Mouse (Mus musculus) liver, embryonic 15.5 days (tissue): ENCODE results near the gene Tmem151a. TPM values are rescaled to one million over a fixed set of nuclear protein-coding genes. Genes with fewer than 3 reads are reported as not detected.
"Not testable (repeated sequence)": the region's sequence is repeated elsewhere in the genome, so short reads cannot be mapped to it uniquely, and the experiment has no call there.

ENCODE experiments used
- ATAC-seq: fragments of 200-750 bp; cut with Nextera tagmentation; 2 replicates; pipeline ENCODE4 v1.8.0; 2017; ENCODE audit warnings: moderate number of reproducible peaks, mild to moderate bottlenecking, moderate library complexity; ENCODE audit not compliant: insufficient read depth
- H3K27ac ChIP-seq: fragments of 300-500 bp; sonication (generic); replicated peaks from 2 replicates; pipeline ENCODE4 v1.5.1; 2015; ENCODE audit warnings: mild to moderate bottlenecking, inconsistent platforms
- H3K27me3 ChIP-seq: fragments of 300-500 bp; sonication (generic); 2 replicates; pipeline ENCODE4 v1.6.1; 2015; ENCODE audit warnings: mild to moderate bottlenecking, inconsistent platforms
- H3K36me3 ChIP-seq: fragments of 300-500 bp; sonication (generic); replicated peaks from 2 replicates; pipeline ENCODE4 v1.6.1; 2015; ENCODE audit warnings: moderate library complexity, mild to moderate bottlenecking, inconsistent platforms
- H3K4me1 ChIP-seq: fragments of 300-500 bp; sonication (generic); replicated peaks from 2 replicates; pipeline ENCODE4 v1.6.1; 2015; ENCODE audit warnings: inconsistent platforms
- H3K4me2 ChIP-seq: fragments of 300-500 bp; sonication (generic); 2 replicates; pipeline ENCODE4 v1.6.1; 2015; ENCODE audit warnings: moderate library complexity, mild to moderate bottlenecking, inconsistent platforms
- H3K4me3 ChIP-seq: fragments of 300-500 bp; sonication (generic); replicated peaks from 2 replicates; pipeline ENCODE4 v1.5.1; 2015; ENCODE audit warnings: mild to moderate bottlenecking, inconsistent platforms
- H3K9ac ChIP-seq: fragments of 300-500 bp; sonication (generic); 2 replicates; pipeline ENCODE4 v1.6.1; 2015; ENCODE audit warnings: moderate library complexity, mild to moderate bottlenecking, inconsistent platforms
- H3K9me3 ChIP-seq: fragments of 300-500 bp; sonication (generic); replicated peaks from 2 replicates; pipeline ENCODE4 v1.6.1; 2016; ENCODE audit warnings: inconsistent platforms
- WGBS: fragments of 180-500 bp; shearing (Covaris S2); methylation state at CpG from one replicate; pipeline ENCODE4 v1.1.7; 2015; ENCODE audit warnings: mixed read lengths; ENCODE audit not compliant: insufficient replicate concordance; 5-methylcytosine and 5-hydroxymethylcytosine counted together
- polyA plus RNA-seq: library from polyadenylated mRNA; unstranded; fragments of >200 nt; fragmentation: Nextera tagmentation; extraction: Ambion mirVana; gene quantifications from 2 replicates; pipeline ENCODE4 v1.2.1, GENCODE M21; 2015

The Tmem151a gene
- polyA plus RNA-seq, 1 experiment from 2014 or later: 0.45 TPM

GRCm38 (mm10) chr19:5093481-5094242 lies 8.3 kb upstream of the Tmem151a start:
- ATAC-seq: no peak
- H3K27me3 ChIP-seq: peaks cover 36% of the 10 kb centered on the region
- H3K27ac ChIP-seq: no peak overlapping the region
- no peaks in the 10 kb centered on the region for H3K9me3 ChIP-seq
- 65% methylated on average over 12 of the region's 12 CpGs for WGBS
- H3K4me1 ChIP-seq: peaks cover 46% of the 10 kb centered on the region
- H3K4me2 ChIP-seq: no peak overlapping the region
- no peak overlapping the region for H3K4me3 ChIP-seq
- peaks cover 15% of the 10 kb centered on the region for H3K36me3 ChIP-seq
- no peak overlapping the region for H3K9ac ChIP-seq

GRCm38 (mm10) chr19:5092083-5092482 lies 6.8 kb upstream of the Tmem151a start:
- peaks cover 15% of the 10 kb centered on the region for H3K36me3 ChIP-seq
- H3K9me3 ChIP-seq: no peaks in the 10 kb centered on the region
- no peak overlapping the region for H3K4me3 ChIP-seq
- H3K27me3 ChIP-seq: peaks cover 36% of the 10 kb centered on the region
- WGBS: 76% methylated on average over 10 of the region's 10 CpGs
- H3K9ac ChIP-seq: no peak overlapping the region
- no peak overlapping the region for H3K27ac ChIP-seq
- no peak for ATAC-seq
- peaks cover 47% of the 10 kb centered on the region for H3K4me1 ChIP-seq
- H3K4me2 ChIP-seq: no peak overlapping the region

GRCm38 (mm10) chr19:5089324-5089723 lies 4.0 kb upstream of the Tmem151a start:
- Histone ChIP-seq H3K27me3 (peaks cover 36% of the 10 kb centered on the region), H3K9me3 (no peaks in the 10 kb centered on the region), H3K4me3 (peak overlapping the region; percentile 84), H3K36me3 (peaks cover 15% of the 10 kb centered on the region), H3K9ac (peak overlapping the region; percentile 79; the same call in 1 of the 2 replicates), H3K4me1 (peaks cover 46% of the 10 kb centered on the region), H3K4me2 (peak overlapping the region; percentile 93), H3K27ac (no peak overlapping the region)
- no peak for ATAC-seq
- WGBS: 71% methylated on average over 4 of the region's 4 CpGs

GRCm38 (mm10) chr19:5087884-5088728 lies 2.8 kb upstream of the Tmem151a start, which contains the start of gene Yif1a:
TSS of gene Yif1a (plus strand) at chr19:5088538.
- Histone ChIP-seq H3K27me3 (peaks cover 47% of the 10 kb centered on the region), H3K9ac (peak within 1 kb of the TSS; percentile 79), H3K36me3 (peaks cover 15% of the 10 kb centered on the region), H3K27ac (peak within 1 kb of the TSS; percentile 86), H3K4me3 (peak within 1 kb of the TSS; percentile 84), H3K4me1 (peaks cover 38% of the 10 kb centered on the region), H3K4me2 (peak within 1 kb of the TSS; percentile 93), H3K9me3 (no peaks in the 10 kb centered on the region)
- WGBS: under 1% methylated on average over 58 of the region's 58 CpGs
- peak; percentile 89 for ATAC-seq

- peaks cover 63% of the 10 kb centered on the region for H3K27me3 ChIP-seq
- not testable (repeated sequence) for H3K4me2 ChIP-seq, H3K9ac ChIP-seq, H3K9me3 ChIP-seq, H3K27ac ChIP-seq, H3K36me3 ChIP-seq, ATAC-seq, H3K4me3 ChIP-seq
- 52% methylated on average over 4 of the region's 4 CpGs for WGBS
- H3K4me1 ChIP-seq: peaks cover 38% of the 10 kb centered on the region
These were observed 1.2 kb upstream of the Tmem151a start for GRCm38 (mm10) chr19:5086533-5086932.

- peaks cover 38% of the 10 kb centered on the region for H3K4me1 ChIP-seq
- H3K9ac ChIP-seq: no peak overlapping the region
- no peak for ATAC-seq
- no peak overlapping the region for H3K27ac ChIP-seq
- 2% methylated on average over 15 of the region's 15 CpGs for WGBS
- no peaks in the 10 kb centered on the region for H3K9me3 ChIP-seq
- H3K36me3 ChIP-seq: no peaks in the 10 kb centered on the region
- peak overlapping the region; percentile 83 for H3K4me2 ChIP-seq
- peaks cover 80% of the 10 kb centered on the region for H3K27me3 ChIP-seq
- peak overlapping the region; percentile 58 for H3K4me3 ChIP-seq
These were observed 542 bp downstream of the Tmem151a start for GRCm38 (mm10) chr19:5084834-5085144.

- no peak overlapping the region for H3K4me2 ChIP-seq
These were observed 1.1 kb downstream of the Tmem151a start for GRCm38 (mm10) chr19:5083961-5084833.

GRCm38 (mm10) chr19:5082596-5082995 lies 2.7 kb downstream of the Tmem151a start:
- Histone ChIP-seq H3K4me2 (no peak overlapping the region), H3K9ac (no peak overlapping the region), H3K4me3 (no peak overlapping the region), H3K4me1 (peaks cover 20% of the 10 kb centered on the region), H3K27me3 (peaks cover 89% of the 10 kb centered on the region), H3K9me3 (no peaks in the 10 kb centered on the region), H3K27ac (no peak overlapping the region), H3K36me3 (no peaks in the 10 kb centered on the region)
- WGBS: 53% methylated on average over 24 of the region's 24 CpGs
- peak; percentile 9; the same call in 1 of the 2 replicates for ATAC-seq

More at GRCm38 (mm10) chr19:5083961-5084833, 1.1 kb downstream of the Tmem151a start:
- H3K9me3 ChIP-seq: no peaks in the 10 kb centered on the region
- H3K27ac ChIP-seq: no peak overlapping the region
- H3K27me3 ChIP-seq: peaks cover 86% of the 10 kb centered on the region
- no peak overlapping the region for H3K4me3 ChIP-seq
- no peaks in the 10 kb centered on the region for H3K36me3 ChIP-seq
- no peak for ATAC-seq
- 45% methylated on average over 3 of the region's 3 CpGs for WGBS
- no peak overlapping the region for H3K9ac ChIP-seq
- H3K4me1 ChIP-seq: peaks cover 33% of the 10 kb centered on the region

- no peak for ATAC-seq
- Histone ChIP-seq H3K4me2 (no peak overlapping the region), H3K4me1 (peaks cover 14% of the 10 kb centered on the region), H3K9me3 (no peaks in the 10 kb centered on the region), H3K27me3 (peaks cover 83% of the 10 kb centered on the region), H3K27ac (no peak overlapping the region), H3K36me3 (no peaks in the 10 kb centered on the region), H3K4me3 (no peak overlapping the region), H3K9ac (no peak overlapping the region)
- 57% methylated on average over 18 of the region's 18 CpGs for WGBS
These were observed 3.3 kb downstream of the Tmem151a start for GRCm38 (mm10) chr19:5082005-5082404.

GRCm38 (mm10) chr19:5079279-5079678 lies 6.1 kb downstream of the Tmem151a start:
- Histone ChIP-seq H3K4me1 (no peaks in the 10 kb centered on the region), H3K9ac (no peak overlapping the region), H3K9me3 (no peaks in the 10 kb centered on the region), H3K4me2 (no peak overlapping the region), H3K27me3 (peaks cover 75% of the 10 kb centered on the region), H3K36me3 (no peaks in the 10 kb centered on the region), H3K4me3 (no peak overlapping the region), H3K27ac (no peak overlapping the region)
- 76% methylated on average over 1 of the region's 1 CpGs for WGBS
- ATAC-seq: no peak
